Mouse (Mus musculus): ENCODE results near the gene Elp6. TPM values are rescaled to one million over a fixed set of nuclear protein-coding genes. Genes with fewer than 3 reads are reported as not detected.
"Not testable (repeated sequence)": the region's sequence is repeated elsewhere in the genome, so short reads cannot be mapped to it uniquely, and the experiment has no call there.

Elp6 gene
- polyA plus RNA-seq, 1 experiment from 2014 or later, result 11.7 TPM

DNA sequence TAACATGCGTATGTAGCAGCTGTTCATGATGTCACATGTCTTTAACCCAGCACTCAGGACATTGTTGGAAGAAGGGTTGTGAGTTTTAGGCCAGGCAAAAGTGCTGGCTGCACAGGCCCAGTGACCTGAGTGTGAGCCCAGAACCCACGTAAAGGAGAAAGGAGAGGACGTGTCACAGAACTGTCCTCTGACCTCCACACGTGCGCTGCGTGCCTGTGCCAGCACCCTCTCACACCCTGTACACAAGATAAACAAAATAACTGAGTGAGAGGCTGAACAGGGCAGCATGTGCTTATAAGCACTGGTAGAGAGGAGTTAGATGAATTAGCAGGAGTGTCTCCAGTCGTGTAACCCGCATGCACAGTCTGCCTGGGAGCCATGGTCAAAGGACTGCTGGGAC lies 11.5 kb downstream of the Elp6 start:
- Histone ChIP-seq H3K27ac (no peak overlapping the region), H3K9ac (no peak overlapping the region), H3K4me1 (replicated peaks) (no peaks in the 10 kb centered on the region), H3K27me3 (no peaks in the 10 kb centered on the region), H3K9me3 (replicated peaks) (no peaks in the 10 kb centered on the region), H3K4me3 (no peak overlapping the region), H3K4me2 (no peak overlapping the region), H3K36me3 (peaks cover 22% of the 10 kb centered on the region; the same call in 1 of the 2 replicates)
- ATAC-seq (replicated peaks; ENCODE audit: insufficient number of reproducible peaks, insufficient read depth, low FRiP score, low read depth), result no peak
- WGBS, result 89% methylated on average over 8 of the region's 8 CpGs

GRCm38 (mm10) chr9:110320769-110321168 lies 15.8 kb downstream of the Elp6 start:
- no peaks in the 10 kb centered on the region for H3K4me1 ChIP-seq (replicated peaks)
- no peak overlapping the region for H3K4me2 ChIP-seq
- H3K9me3 ChIP-seq (replicated peaks), result no peaks in the 10 kb centered on the region
- no peak for ATAC-seq (replicated peaks; ENCODE audit: insufficient number of reproducible peaks, insufficient read depth, low FRiP score, low read depth)
- 90% methylated on average over 10 of the region's 10 CpGs for WGBS
- H3K4me3 ChIP-seq, result no peak overlapping the region
- H3K27ac ChIP-seq, result no peak overlapping the region
- peaks cover 16% of the 10 kb centered on the region; the same call in 1 of the 2 replicates for H3K36me3 ChIP-seq
- no peaks in the 10 kb centered on the region for H3K27me3 ChIP-seq
- no peak overlapping the region for H3K9ac ChIP-seq

DNA sequence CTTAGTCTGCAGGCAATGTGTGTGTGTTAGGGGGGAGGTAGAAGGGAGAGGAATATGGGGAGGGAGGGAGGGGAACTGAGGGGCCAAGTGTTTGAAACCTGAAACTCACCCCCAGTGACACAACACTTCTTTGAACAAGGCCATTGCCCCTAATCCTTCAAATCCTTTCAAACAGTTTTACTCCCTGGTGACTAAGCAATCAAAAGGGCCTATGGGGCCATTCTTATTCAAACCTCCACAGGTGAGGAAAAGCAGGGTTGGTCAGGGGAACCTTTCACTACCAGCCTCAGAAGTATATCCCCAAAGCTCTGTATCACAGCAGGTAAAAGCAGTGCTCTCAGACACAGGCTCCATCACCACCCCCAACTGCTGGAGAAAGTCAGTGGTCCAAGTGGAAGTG lies 18.0 kb downstream of the Elp6 start:
- Histone ChIP-seq H3K4me2 (no peak overlapping the region), H3K9me3 (replicated peaks) (no peaks in the 10 kb centered on the region), H3K4me1 (replicated peaks) (no peaks in the 10 kb centered on the region), H3K27me3 (no peaks in the 10 kb centered on the region), H3K9ac (no peak overlapping the region), H3K4me3 (no peak overlapping the region), H3K36me3 (peaks cover 9% of the 10 kb centered on the region; the same call in 1 of the 2 replicates), H3K27ac (no peak overlapping the region)
- no peak for ATAC-seq (replicated peaks; ENCODE audit: insufficient number of reproducible peaks, insufficient read depth, low FRiP score, low read depth)

DNA sequence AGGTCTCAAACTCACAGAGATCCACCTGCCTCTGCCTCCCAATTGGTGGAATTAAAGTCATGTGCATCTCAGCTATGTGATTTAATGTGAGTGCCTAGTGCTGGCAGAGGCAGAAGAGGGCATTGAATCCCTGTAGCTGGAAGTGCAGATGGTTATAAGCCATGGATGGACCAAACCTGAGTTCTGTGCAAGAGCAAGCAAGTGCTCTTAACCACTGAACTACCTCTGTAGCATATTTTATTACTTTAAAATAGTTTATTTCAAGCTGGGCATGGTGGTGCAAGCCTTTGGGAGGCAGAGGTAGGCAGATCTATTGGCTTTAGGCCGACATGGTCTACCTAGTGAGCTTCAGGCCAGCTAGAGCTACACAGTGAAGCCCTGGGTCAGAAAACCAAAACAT lies 19.2 kb downstream of the Elp6 start:
- Histone ChIP-seq H3K4me3 (no peak overlapping the region), H3K4me1 (replicated peaks) (no peaks in the 10 kb centered on the region), H3K27me3 (no peaks in the 10 kb centered on the region), H3K4me2 (no peak overlapping the region), H3K36me3 (peaks cover 9% of the 10 kb centered on the region; the same call in 1 of the 2 replicates), H3K27ac (no peak overlapping the region), H3K9me3 (replicated peaks) (no peaks in the 10 kb centered on the region), H3K9ac (no peak overlapping the region)
- ATAC-seq (replicated peaks; ENCODE audit: insufficient number of reproducible peaks, insufficient read depth, low FRiP score, low read depth), result no peak
- WGBS, result 83% methylated on average over 1 of the region's 1 CpGs

DNA sequence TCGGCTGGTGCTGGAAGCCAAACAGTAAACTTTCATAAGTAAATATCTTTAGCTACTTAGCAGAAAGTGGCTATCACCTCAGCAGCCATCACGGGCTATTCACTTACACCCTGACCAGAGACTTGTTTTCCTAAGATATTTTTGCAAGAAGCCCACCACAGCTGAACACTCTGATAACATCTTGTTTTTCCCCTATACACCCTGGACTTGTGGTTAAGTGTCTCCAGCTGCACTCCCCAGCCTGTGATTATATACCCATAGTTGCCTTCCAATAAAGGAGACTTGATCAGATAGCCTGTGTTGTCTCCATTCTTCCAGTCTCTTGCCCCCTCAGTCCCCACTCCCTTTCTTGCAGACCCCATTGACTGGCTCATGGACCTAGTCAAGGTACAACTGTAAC lies 23.2 kb downstream of the Elp6 start:
- H3K4me1 ChIP-seq (replicated peaks), result 0 out of 2 replicates have a peak, but pooled peaks cover 2% of the 10 kb centered on the region
- no peak for ATAC-seq (replicated peaks; ENCODE audit: insufficient number of reproducible peaks, insufficient read depth, low FRiP score, low read depth)
- H3K9ac ChIP-seq, result no peak overlapping the region
- H3K27me3 ChIP-seq, result no peaks in the 10 kb centered on the region
- H3K27ac ChIP-seq, result no peak overlapping the region
- H3K4me2 ChIP-seq, result no peak overlapping the region
- H3K4me3 ChIP-seq, result no peak overlapping the region
- 62% methylated on average over 2 of the region's 2 CpGs for WGBS
- H3K9me3 ChIP-seq (replicated peaks), result no peaks in the 10 kb centered on the region
- H3K36me3 ChIP-seq, result no peaks in the 10 kb centered on the region

DNA sequence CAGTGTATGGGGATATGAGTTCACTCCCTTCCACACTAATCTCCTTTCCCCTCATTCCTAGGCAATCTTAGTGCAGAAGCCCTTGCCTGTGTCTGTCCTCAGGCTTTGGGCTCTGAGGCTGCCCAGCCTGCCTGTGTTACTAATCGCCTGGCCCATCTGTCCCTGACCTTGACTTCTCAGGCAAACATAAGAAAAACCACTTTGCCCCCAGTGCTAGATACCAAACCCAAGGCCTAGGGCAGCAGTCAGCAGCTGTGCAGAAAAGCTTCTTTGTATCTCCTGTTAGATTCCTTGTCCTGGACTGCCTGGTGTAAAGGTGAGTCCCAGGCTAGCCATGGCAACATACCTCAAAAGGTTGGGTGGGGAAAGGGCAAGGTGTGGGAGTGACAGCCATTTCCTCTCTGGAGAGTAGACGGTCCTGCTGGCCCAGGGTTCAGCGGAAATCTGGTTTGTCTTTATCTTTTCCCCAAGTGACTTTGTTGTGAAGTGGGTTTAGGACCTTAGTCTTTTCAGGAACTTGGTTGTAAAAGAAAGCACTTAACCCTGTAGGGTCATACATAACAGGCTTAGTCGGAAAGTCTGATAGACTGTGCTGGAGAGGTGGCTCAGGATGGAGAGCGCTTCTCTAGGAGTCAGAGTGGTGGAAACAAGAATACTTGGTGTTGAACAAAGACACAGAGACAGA lies 24.1 kb downstream of the Elp6 start:
- Histone ChIP-seq H3K27ac (0 out of 2 replicates have a peak overlapping the region, but pooled peaks have one; percentile 31), H3K27me3 (no peaks in the 10 kb centered on the region), H3K36me3 (no peaks in the 10 kb centered on the region), H3K4me3 (no peak overlapping the region), H3K4me1 (replicated peaks) (peaks cover 7% of the 10 kb centered on the region), H3K9me3 (replicated peaks) (no peaks in the 10 kb centered on the region), H3K9ac (no peak overlapping the region), H3K4me2 (peak overlapping the region; percentile 34; the same call in 1 of the 2 replicates)
- no peak for ATAC-seq (replicated peaks; ENCODE audit: insufficient number of reproducible peaks, insufficient read depth, low FRiP score, low read depth)
- WGBS, result 39% methylated on average over 5 of the region's 5 CpGs

- no peaks in the 10 kb centered on the region for H3K27me3 ChIP-seq
- 0 out of 2 replicates have a peak overlapping the region, but pooled peaks have one; percentile 31 for H3K27ac ChIP-seq
- H3K4me3 ChIP-seq, result no peak overlapping the region
- no peaks in the 10 kb centered on the region for H3K9me3 ChIP-seq (replicated peaks)
- 70% methylated on average over 21 of the region's 21 CpGs for WGBS
- H3K9ac ChIP-seq, result no peak overlapping the region
- no peak for ATAC-seq (replicated peaks; ENCODE audit: insufficient number of reproducible peaks, insufficient read depth, low FRiP score, low read depth)
- no peaks in the 10 kb centered on the region for H3K36me3 ChIP-seq
- peaks cover 7% of the 10 kb centered on the region for H3K4me1 ChIP-seq (replicated peaks)
- H3K4me2 ChIP-seq, result peak overlapping the region; percentile 34; the same call in 1 of the 2 replicates
Measured at GRCm38 (mm10) chr9:110329655-110330054, 24.7 kb downstream of the Elp6 start.

DNA sequence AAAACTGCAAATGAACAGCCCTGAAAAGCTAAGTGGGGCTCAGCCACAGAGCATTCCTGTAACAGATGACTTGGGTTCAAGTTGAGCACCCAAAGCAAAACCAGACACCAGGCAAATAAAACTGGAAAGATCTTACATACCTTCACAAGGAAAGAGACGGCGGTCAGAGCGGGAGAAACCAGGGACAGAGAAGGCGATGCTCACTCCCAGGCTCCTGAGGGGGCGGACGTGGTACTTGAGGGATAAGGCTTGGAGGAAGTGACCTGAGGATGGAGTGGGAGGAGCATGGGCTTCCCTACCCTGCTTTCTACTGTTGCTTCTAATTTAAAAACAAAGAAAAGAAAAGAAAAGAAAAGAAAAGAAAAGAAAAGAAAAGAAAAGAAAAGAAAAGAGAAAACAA lies 25.4 kb downstream of the Elp6 start:
- Histone ChIP-seq H3K27me3 (no peaks in the 10 kb centered on the region), H3K36me3 (no peaks in the 10 kb centered on the region), H3K9me3 (replicated peaks) (no peaks in the 10 kb centered on the region), H3K9ac (no peak overlapping the region), H3K4me2 (no peak overlapping the region), H3K27ac (no peak overlapping the region), H3K4me1 (replicated peaks) (peaks cover 7% of the 10 kb centered on the region), H3K4me3 (no peak overlapping the region)
- WGBS, result 49% methylated on average over 6 of the region's 6 CpGs
- ATAC-seq (replicated peaks; ENCODE audit: insufficient number of reproducible peaks, insufficient read depth, low FRiP score, low read depth), result no peak

DNA sequence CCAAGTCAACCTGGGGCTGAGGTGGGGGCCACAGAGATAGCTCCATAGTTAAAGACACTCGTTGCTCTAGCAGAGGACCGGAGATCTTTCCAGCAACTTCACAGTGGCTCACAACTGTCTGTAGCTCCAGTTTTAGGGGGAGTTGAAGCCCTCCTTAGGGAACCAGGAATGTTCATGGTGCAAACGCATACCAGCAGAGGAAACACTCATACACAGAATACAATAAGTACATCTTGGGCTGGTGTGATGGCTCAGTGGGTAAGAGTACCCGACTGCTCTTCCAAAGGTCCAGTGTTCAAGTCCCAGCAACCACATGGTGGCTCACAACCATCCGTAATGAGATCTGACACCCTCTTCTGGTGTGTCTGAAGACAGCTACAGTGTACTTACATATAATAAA lies 25.9 kb downstream of the Elp6 start:
- not testable (repeated sequence) for H3K36me3 ChIP-seq; H3K9ac ChIP-seq; H3K4me2 ChIP-seq; ATAC-seq (replicated peaks; ENCODE audit: insufficient number of reproducible peaks, insufficient read depth, low FRiP score, low read depth); H3K9me3 ChIP-seq (replicated peaks); H3K27me3 ChIP-seq; H3K4me1 ChIP-seq (replicated peaks); H3K4me3 ChIP-seq; H3K27ac ChIP-seq
- 87% methylated on average over 5 of the region's 5 CpGs for WGBS

DNA sequence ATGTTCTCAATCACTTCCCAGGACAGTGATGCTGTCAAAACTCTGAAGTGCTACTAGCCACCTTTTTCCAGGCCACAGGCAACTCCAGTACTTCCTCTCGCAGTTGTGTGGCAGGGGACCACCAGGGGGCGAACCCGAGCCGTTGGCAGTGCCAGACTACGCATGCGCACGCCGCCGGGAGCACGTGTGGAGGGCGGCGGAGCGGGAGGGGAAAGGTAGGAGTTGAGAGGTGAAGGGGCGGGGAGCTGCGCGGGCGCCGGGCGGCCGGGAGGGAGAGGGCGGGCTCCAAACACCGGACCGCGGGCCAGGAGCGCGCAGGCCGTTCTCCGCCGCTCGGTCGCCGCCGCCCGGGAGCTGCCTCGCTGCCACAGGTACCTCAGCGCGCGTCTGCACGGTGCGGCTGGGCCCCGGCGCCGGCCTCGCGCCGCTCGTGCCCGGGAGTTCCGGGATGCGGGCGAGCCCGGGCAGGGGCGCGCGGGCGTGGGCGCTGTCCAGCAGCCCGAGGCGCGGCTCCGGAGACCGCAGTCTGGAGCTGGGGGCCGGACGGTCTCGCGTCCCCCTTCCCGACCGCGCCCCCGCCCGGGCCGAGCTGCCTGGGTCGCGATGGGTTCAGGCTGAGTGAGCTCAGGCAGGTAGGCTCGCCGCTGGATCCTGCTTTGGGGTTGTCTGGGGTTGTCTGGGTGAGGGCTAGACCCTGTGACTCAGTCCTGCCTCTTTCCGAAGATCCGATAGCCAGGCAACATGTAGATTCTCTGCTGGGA lies 28.3 kb downstream of the Elp6 start, which contains the start of gene Scap:
TSS of gene Scap (plus strand) at position 154 of the 761 bp plus-strand sequence.
- Histone ChIP-seq H3K27ac (peak within 1 kb of the TSS; percentile 66), H3K9ac (peak within 1 kb of the TSS; percentile 73), H3K4me3 (peak within 1 kb of the TSS; percentile 93), H3K4me2 (peak within 1 kb of the TSS; percentile 88), H3K36me3 (no peaks in the 10 kb centered on the region), H3K27me3 (no peaks in the 10 kb centered on the region), H3K4me1 (replicated peaks) (peaks cover 9% of the 10 kb centered on the region), H3K9me3 (replicated peaks) (no peaks in the 10 kb centered on the region)
- WGBS, result 0% methylated on average over 56 of the region's 78 CpGs
- peak; percentile 89 for ATAC-seq (replicated peaks; ENCODE audit: insufficient number of reproducible peaks, insufficient read depth, low FRiP score, low read depth)

DNA sequence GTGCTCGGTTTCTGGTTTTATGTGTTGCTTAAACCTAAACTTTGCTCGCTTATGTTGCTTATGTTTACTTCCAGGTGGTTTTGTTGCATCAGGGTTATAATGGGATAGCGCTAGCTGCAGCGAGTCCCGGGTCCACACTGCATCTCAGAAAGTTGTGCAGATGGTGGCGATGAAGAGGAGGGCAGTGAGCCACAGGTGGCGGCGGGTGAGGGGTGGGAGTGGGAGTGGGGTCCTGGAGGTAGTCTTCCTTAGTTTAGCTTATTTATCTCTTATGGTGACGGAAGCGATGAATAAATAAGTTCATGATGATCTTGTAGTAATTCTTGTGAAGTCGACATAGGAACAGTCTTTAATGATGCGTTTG lies 28.9 kb downstream of the Elp6 start:
- H3K4me1 ChIP-seq (replicated peaks), result peaks cover 14% of the 10 kb centered on the region
- peak overlapping the region; percentile 93 for H3K4me3 ChIP-seq
- peak overlapping the region; percentile 73 for H3K9ac ChIP-seq
- no peaks in the 10 kb centered on the region for H3K27me3 ChIP-seq
- no peak for ATAC-seq (replicated peaks; ENCODE audit: insufficient number of reproducible peaks, insufficient read depth, low FRiP score, low read depth)
- no peaks in the 10 kb centered on the region for H3K9me3 ChIP-seq (replicated peaks)
- no peak overlapping the region for H3K27ac ChIP-seq
- peak overlapping the region; percentile 88 for H3K4me2 ChIP-seq
- 14% methylated on average over 12 of the region's 12 CpGs for WGBS
- no peaks in the 10 kb centered on the region for H3K36me3 ChIP-seq
